Comparison of ENCODE assay signal across 30 mouse cellular contexts in the genomic region with DNA sequence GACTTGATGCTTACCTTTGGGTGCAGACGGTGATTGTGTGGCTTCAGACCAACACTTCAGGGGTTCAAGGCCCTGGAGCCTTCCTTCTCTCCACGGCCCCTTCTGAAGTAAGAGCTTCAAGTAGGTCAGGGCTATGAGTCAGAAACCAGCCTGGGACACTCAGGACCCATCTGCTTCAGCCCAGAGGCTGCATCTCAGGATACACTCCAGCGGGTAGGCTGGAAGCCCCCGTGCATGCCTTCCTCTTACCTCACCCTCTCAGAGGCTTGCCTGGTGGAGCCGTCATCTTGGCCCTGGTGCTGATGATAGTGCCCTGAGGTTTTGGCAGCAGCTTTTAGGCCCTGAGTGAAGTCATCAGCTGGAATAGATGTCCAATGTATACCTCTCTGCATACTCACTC. TPM values are rescaled to one million over a fixed set of nuclear protein-coding genes. Genes with fewer than 3 reads are reported as not detected.
A peak's percentile ranks its signal among the peaks of the same experiment; 100 is the strongest.
DNase-seq lines count a peak whose midpoint lies in the region; ATAC-seq and TF ChIP-seq lines count a peak whose summit lies in the region.
"Had no signal": no experiment of that assay in that cellular context is flagged by ENCODE, and none has a peak within 500 bp of the region (broad histone marks: within the 10 kb centered on the region; RNA-seq: fewer than 3 reads in every experiment).

No protein-coding gene starts in this region.

- ATAC-seq in embryonic facial prominence, embryonic 13.5 days (ENCODE audit: insufficient number of reproducible peaks, insufficient read depth, low FRiP score, low TSS enrichment, low read depth), result no peak
- ATAC-seq in lung, embryonic 16.5 days (ENCODE audit: low read depth), result no peak
- ATAC-seq: forebrain, embryonic 15.5 days; intestine, embryonic 15.5 days had no signal

- TF ChIP-seq POLR2A in lung, adult 2 months (IDR thresholded peaks at IDR 0.05; ENCODE audit: borderline replicate concordance, extremely low read depth, low read depth, low read length), result no peak

- H3K36me3 ChIP-seq in embryonic facial prominence, embryonic 13.5 days, result peaks cover 12% of the 10 kb centered on the region
- H3K36me3 ChIP-seq in embryonic facial prominence, embryonic 10.5 days (replicated peaks), result peaks cover 13% of the 10 kb centered on the region
- peaks cover 5% of the 10 kb centered on the region; the same call in 1 of the 2 replicates for H3K36me3 ChIP-seq in lung, embryonic 16.5 days (ENCODE audit: control insufficient read depth, insufficient read depth, low read length)
- H3K36me3 ChIP-seq: forebrain, embryonic 15.5 days; heart, embryonic 13.5 days; hindbrain, embryonic 15.5 days had no signal

- peak overlapping the region; percentile 36; the same call in 1 of the 2 replicates for H3K9ac ChIP-seq in embryonic facial prominence, embryonic 13.5 days
- no peak overlapping the region for H3K9ac ChIP-seq in lung, embryonic 16.5 days (ENCODE audit: low read length)
- H3K9ac ChIP-seq: embryonic facial prominence, embryonic 12.5 days; forebrain, embryonic 12.5 days; forebrain, embryonic 15.5 days; heart, embryonic 13.5 days; hindbrain, embryonic 15.5 days; intestine, embryonic 15.5 days had no signal

- no peak overlapping the region for H3K4me2 ChIP-seq in embryonic facial prominence, embryonic 13.5 days
- no peak overlapping the region for H3K4me2 ChIP-seq in lung, embryonic 16.5 days (ENCODE audit: low read depth, low read length)
- H3K4me2 ChIP-seq: embryonic facial prominence, embryonic 12.5 days; forebrain, embryonic 12.5 days; forebrain, embryonic 15.5 days; heart, embryonic 13.5 days; hindbrain, embryonic 15.5 days; intestine, embryonic 15.5 days had no signal

- H3K27ac ChIP-seq in embryonic facial prominence, embryonic 13.5 days, result no peak overlapping the region
- no peak overlapping the region for H3K27ac ChIP-seq in embryonic facial prominence, embryonic 10.5 days (replicated peaks)
- peak overlapping the region; percentile 32; the same call in 1 of the 2 replicates for H3K27ac ChIP-seq in lung, embryonic 16.5 days (ENCODE audit: low read length)
- H3K27ac ChIP-seq: embryonic facial prominence, embryonic 12.5 days; forebrain, embryonic 12.5 days; forebrain, embryonic 15.5 days; heart, adult 2 months; heart, embryonic 10.5 days; heart, embryonic 13.5 days; hindbrain, embryonic 15.5 days; intestine, embryonic 15.5 days had no signal

- H3K9me3 ChIP-seq in embryonic facial prominence, embryonic 13.5 days, result no peaks in the 10 kb centered on the region
- no peaks in the 10 kb centered on the region for H3K9me3 ChIP-seq in embryonic facial prominence, embryonic 10.5 days
- no peaks in the 10 kb centered on the region for H3K9me3 ChIP-seq in lung, embryonic 16.5 days (ENCODE audit: control insufficient read depth, low read length)
- H3K9me3 ChIP-seq: embryonic facial prominence, embryonic 12.5 days; forebrain, embryonic 12.5 days; forebrain, embryonic 15.5 days; G1E; heart, embryonic 10.5 days; heart, embryonic 13.5 days; hindbrain, embryonic 15.5 days; intestine, embryonic 15.5 days had no signal

- H3K4me3 ChIP-seq in embryonic facial prominence, embryonic 13.5 days, result no peak overlapping the region
- H3K4me3 ChIP-seq in embryonic facial prominence, embryonic 10.5 days, result no peak overlapping the region
- H3K4me3 ChIP-seq in lung, embryonic 16.5 days (ENCODE audit: low read length), result no peak overlapping the region
- no peak overlapping the region for H3K4me3 ChIP-seq in lung, adult 2 months (replicated peaks; ENCODE audit: extremely low read depth, low read depth, low read length)
- H3K4me3 ChIP-seq: embryonic facial prominence, embryonic 12.5 days; erythroblast, embryonic 14.5 days; forebrain, embryonic 12.5 days; forebrain, embryonic 15.5 days; heart, adult 2 months; heart, embryonic 10.5 days; heart, embryonic 13.5 days; hindbrain, embryonic 15.5 days; intestine, embryonic 15.5 days had no signal

- no peaks in the 10 kb centered on the region for H3K4me1 ChIP-seq in embryonic facial prominence, embryonic 13.5 days
- peaks cover 5% of the 10 kb centered on the region; the same call in 1 of the 2 replicates for H3K4me1 ChIP-seq in embryonic facial prominence, embryonic 10.5 days
- no peaks in the 10 kb centered on the region for H3K4me1 ChIP-seq in lung, embryonic 16.5 days (replicated peaks; ENCODE audit: control insufficient read depth, insufficient read depth, low read length)
- H3K4me1 ChIP-seq in lung, adult 2 months (ENCODE audit: control insufficient read depth, insufficient read depth, low read length), result no peaks in the 10 kb centered on the region
- H3K4me1 ChIP-seq: embryonic facial prominence, embryonic 12.5 days; forebrain, embryonic 15.5 days; heart, embryonic 13.5 days; hindbrain, embryonic 15.5 days; intestine, embryonic 15.5 days had no signal

- WGBS in embryonic facial prominence, embryonic 13.5 days, result 79% methylated on average over 5 of the region's 5 CpGs
- WGBS in embryonic facial prominence, embryonic 10.5 days, result 80% methylated on average over 5 of the region's 5 CpGs
- 72% methylated on average over 5 of the region's 5 CpGs for WGBS in lung, embryonic 16.5 days
- WGBS in lung, adult 2 months, result 79% methylated on average over 5 of the region's 5 CpGs

- H3K27me3 ChIP-seq in embryonic facial prominence, embryonic 13.5 days, result no peaks in the 10 kb centered on the region
- H3K27me3 ChIP-seq in embryonic facial prominence, embryonic 10.5 days (replicated peaks; ENCODE audit: low read depth, poor library complexity, severe bottlenecking), result no peaks in the 10 kb centered on the region
- no peaks in the 10 kb centered on the region for H3K27me3 ChIP-seq in lung, embryonic 16.5 days (ENCODE audit: control insufficient read depth, insufficient read depth, low read depth, low read length)
- H3K27me3 ChIP-seq: forebrain, embryonic 15.5 days; hindbrain, embryonic 15.5 days; intestine, embryonic 15.5 days had no signal

- TF ChIP-seq CTCF in lung, adult 2 months (IDR thresholded peaks at IDR 0.05; ENCODE audit: insufficient read depth, low read length), result no peak

- peak; percentile 53 for DNase-seq in adrenal gland, adult 2 months
- no peak for DNase-seq in adrenal gland, adult 18-20 months (ENCODE audit: low spot score in 2 of 2)
- DNase-seq in embryonic facial prominence, embryonic 10.5 days (ENCODE audit: low spot score), result no peak
- DNase-seq in lung, adult 2 months, result no peak
- DNase-seq: B cell, adult 2 months; cerebellum, adult 18-20 months; cerebellum, adult 9-10 months; cerebellum, postnatal 14 days; gastrocnemius, postnatal 10 days; gastrocnemius, postnatal 36 days; heart, adult 2 months; heart, postnatal 14 days; heart, postnatal 4 days; kidney, adult 11 months; kidney, adult 8-10 months had no signal

RNA-seq across cellular contexts. Expression of gene Mslnl, which starts 0.6 kb away (rescaled TPM):
- total RNA-seq in adrenal gland, adult 2 months (2021), result not detected
- 0.18 and 0.26 TPM in 2 replicates for polyA plus RNA-seq in adrenal gland, adult 2 months (2012; rRNA removed)
- total RNA-seq in adrenal gland, adult 18-20 months (2021), result not detected
- 0.83 TPM in 1 of 2 replicates, not detected in the other for polyA plus RNA-seq in embryonic facial prominence, embryonic 13.5 days (2015; fragmentation: Nextera tagmentation; extraction: Ambion mirVana)
- 0.11 TPM in 1 of 2 replicates, not detected in the other for polyA plus RNA-seq in embryonic facial prominence, embryonic 10.5 days (2016; fragmentation: Nextera tagmentation; extraction: Ambion mirVana)
- 1.4 TPM in 2 replicates for polyA plus RNA-seq in lung, embryonic 16.5 days (2015; fragmentation: Nextera tagmentation; extraction: Ambion mirVana)
- 0.23 and 0.25 TPM in 2 replicates for polyA plus RNA-seq in lung, adult 2 months (2012; rRNA removed)
- total RNA-seq: CH12.LX; G1E; gastrocnemius, adult 18-20 months; gastrocnemius, postnatal 10 days; gastrocnemius, postnatal 36 days; granulocyte monocyte progenitor cell, adult 5-6 weeks; heart, adult 2 months; heart, postnatal 14 days; heart, postnatal 4 days had no signal
- polyA plus RNA-seq: erythroblast, embryonic 14.5 days; forebrain, embryonic 15.5 days; G1E; heart, embryonic 10.5 days; heart, embryonic 13.5 days; hindbrain, embryonic 11.5 days; hindbrain, embryonic 15.5 days; intestine, embryonic 15.5 days had no signal

RNA-seq across cellular contexts. Expression of gene Rpusd1, which starts 7.8 kb away (rescaled TPM):
- total RNA-seq in adrenal gland, adult 2 months (2021), result 10 to 100 TPM; 10.3 to 14.6 TPM
- 87.7 and 100 TPM in 2 replicates for polyA plus RNA-seq in adrenal gland, adult 2 months (2012; rRNA removed)
- 10 to 100 TPM; 10.2 to 12.8 TPM for total RNA-seq in adrenal gland, adult 18-20 months (2021)
- 28.0 and 28.9 TPM in 2 replicates for polyA plus RNA-seq in embryonic facial prominence, embryonic 13.5 days (2015; fragmentation: Nextera tagmentation; extraction: Ambion mirVana)
- polyA plus RNA-seq in embryonic facial prominence, embryonic 10.5 days (2016; fragmentation: Nextera tagmentation; extraction: Ambion mirVana), result 23.7 and 25.5 TPM in 2 replicates
- polyA plus RNA-seq in lung, embryonic 16.5 days (2015; fragmentation: Nextera tagmentation; extraction: Ambion mirVana), result 25.0 and 26.6 TPM in 2 replicates
- polyA plus RNA-seq in lung, adult 2 months (2012; rRNA removed), result 40.1 and 45.0 TPM in 2 replicates

RNA-seq across cellular contexts. Expression of gene Chtf18, which starts 8.0 kb away (rescaled TPM):
- 1 to 10 TPM; 1.8 to 2.3 TPM for total RNA-seq in adrenal gland, adult 2 months (2021)
- polyA plus RNA-seq in adrenal gland, adult 2 months (2012; rRNA removed), result 3.0 and 4.1 TPM in 2 replicates
- total RNA-seq in adrenal gland, adult 18-20 months (2021), result 1 to 10 TPM; 2.6 to 2.7 TPM
- 31.6 and 35.9 TPM in 2 replicates for polyA plus RNA-seq in embryonic facial prominence, embryonic 13.5 days (2015; fragmentation: Nextera tagmentation; extraction: Ambion mirVana)
- polyA plus RNA-seq in embryonic facial prominence, embryonic 10.5 days (2016; fragmentation: Nextera tagmentation; extraction: Ambion mirVana), result 60.7 and 66.2 TPM in 2 replicates
- 32.2 and 37.0 TPM in 2 replicates for polyA plus RNA-seq in lung, embryonic 16.5 days (2015; fragmentation: Nextera tagmentation; extraction: Ambion mirVana)
- 3.0 and 4.2 TPM in 2 replicates for polyA plus RNA-seq in lung, adult 2 months (2012; rRNA removed)

RNA-seq across cellular contexts. Expression of gene Gng13, which starts 18.3 kb away (rescaled TPM):
- total RNA-seq in adrenal gland, adult 2 months (2021), result 1 to 10 TPM; 1.1 to 1.4 TPM
- not detected in 2 replicates for polyA plus RNA-seq in adrenal gland, adult 2 months (2012; rRNA removed)
- total RNA-seq in adrenal gland, adult 18-20 months (2021), result 1 to 10 TPM in 1 of 2 experiments, not detected in 1; 1.1 TPM
- 5.8 and 10.3 TPM in 2 replicates for polyA plus RNA-seq in embryonic facial prominence, embryonic 13.5 days (2015; fragmentation: Nextera tagmentation; extraction: Ambion mirVana)
- polyA plus RNA-seq in embryonic facial prominence, embryonic 10.5 days (2016; fragmentation: Nextera tagmentation; extraction: Ambion mirVana), result 1.8 and 2.5 TPM in 2 replicates
- 2.5 and 2.8 TPM in 2 replicates for polyA plus RNA-seq in lung, embryonic 16.5 days (2015; fragmentation: Nextera tagmentation; extraction: Ambion mirVana)
- polyA plus RNA-seq in lung, adult 2 months (2012; rRNA removed), result 0.36 TPM in 1 of 2 replicates, not detected in the other
- total RNA-seq: gastrocnemius, adult 18-20 months; gastrocnemius, postnatal 10 days; gastrocnemius, postnatal 36 days; granulocyte monocyte progenitor cell, adult 5-6 weeks had no signal
- polyA plus RNA-seq: erythroblast, embryonic 14.5 days; G1E had no signal

RNA-seq across cellular contexts. Expression of gene Msln, which starts 18.9 kb away (rescaled TPM):
- 10 to 100 TPM in 1 of 2 experiments, 1 to 10 TPM in 1; 6.0 to 10.3 TPM for total RNA-seq in adrenal gland, adult 2 months (2021)
- polyA plus RNA-seq in adrenal gland, adult 2 months (2012; rRNA removed), result 4.1 and 5.2 TPM in 2 replicates
- 10 to 100 TPM in 1 of 2 experiments, 1 to 10 TPM in 1; 6.5 to 11.5 TPM for total RNA-seq in adrenal gland, adult 18-20 months (2021)
- polyA plus RNA-seq in embryonic facial prominence, embryonic 13.5 days (2015; fragmentation: Nextera tagmentation; extraction: Ambion mirVana), result 0.17 and 0.42 TPM in 2 replicates
- 0.55 and 0.65 TPM in 2 replicates for polyA plus RNA-seq in embryonic facial prominence, embryonic 10.5 days (2016; fragmentation: Nextera tagmentation; extraction: Ambion mirVana)
- 42.8 and 68.0 TPM in 2 replicates for polyA plus RNA-seq in lung, embryonic 16.5 days (2015; fragmentation: Nextera tagmentation; extraction: Ambion mirVana)
- 71.2 and 78.4 TPM in 2 replicates for polyA plus RNA-seq in lung, adult 2 months (2012; rRNA removed)
- total RNA-seq: CH12.LX; granulocyte monocyte progenitor cell, adult 5-6 weeks had no signal
- polyA plus RNA-seq: erythroblast, embryonic 14.5 days; G1E; hindbrain, embryonic 15.5 days had no signal
